Mouse (Mus musculus) G1E-ER4 (cell line): ENCODE measurements around the gene Snai1. TPM values are rescaled to one million over a fixed set of nuclear protein-coding genes. Genes with fewer than 3 reads are reported as not detected.

Source experiments
- GATA1 ChIP-seq: IDR thresholded peaks from one replicate; pipeline ENCODE4 v1.8.0; 2012; ENCODE audit warnings: low read length, inconsistent platforms
- polyA plus RNA-seq: library from polyadenylated mRNA; stranded (reverse); fragments of >175 nt; gene quantifications from 2 replicates; pipeline ENCODE4 v1.2.3, GENCODE M21; 2012

The Snai1 gene
- polyA plus RNA-seq, 1 experiment, result not detected

DNA sequence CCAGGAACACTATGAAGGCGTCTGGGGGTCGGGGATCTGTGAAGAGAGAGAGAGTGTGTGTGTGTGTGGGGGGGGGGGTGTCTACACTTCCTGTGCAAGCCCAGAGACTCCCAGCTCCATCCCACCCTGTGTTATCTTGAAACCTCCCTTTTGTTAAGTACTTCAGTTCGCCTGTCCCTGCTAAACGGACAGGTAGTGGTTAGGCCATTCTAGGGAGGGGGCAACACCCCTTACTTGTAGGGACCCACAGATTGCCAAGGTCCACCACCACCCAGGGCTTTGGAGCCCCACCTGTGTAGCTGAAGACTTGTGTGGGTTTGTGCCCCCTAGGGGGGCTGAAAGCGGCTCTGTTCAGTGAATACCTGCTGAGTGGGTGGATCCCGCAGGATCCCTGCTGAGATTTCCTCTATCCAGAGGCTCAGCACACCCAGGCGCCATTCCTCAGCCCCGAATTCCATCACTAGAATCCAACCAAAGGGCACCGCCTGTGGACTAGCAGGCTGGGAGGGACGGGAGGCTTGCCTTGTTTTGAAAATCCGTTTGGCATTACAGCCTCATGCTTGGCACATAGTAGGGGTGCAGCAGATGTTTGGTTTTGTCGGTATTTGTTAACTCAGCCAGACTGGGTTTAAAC lies 2.6 kb downstream of the Snai1 start:
- TF ChIP-seq GATA1, result no peak

DNA sequence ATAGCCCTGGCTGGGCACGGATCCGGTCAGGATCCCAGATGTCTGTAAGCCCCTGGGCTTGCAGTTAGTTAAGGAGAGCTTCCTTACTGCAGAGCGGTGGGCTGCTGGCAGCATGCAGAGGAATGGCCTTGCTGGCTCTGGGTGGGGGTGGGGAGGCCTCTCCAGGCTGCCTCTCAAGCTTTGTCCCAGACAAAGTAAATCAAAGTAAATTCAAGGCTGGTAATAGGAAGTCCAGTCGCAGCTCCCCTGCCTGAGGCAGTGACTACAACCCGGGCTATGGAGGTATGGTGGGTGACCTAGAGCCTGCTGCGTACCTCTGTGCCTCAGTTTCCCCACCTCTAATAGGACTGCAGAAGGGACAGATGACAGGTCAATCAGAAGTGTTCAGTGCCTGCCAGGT lies 3.3 kb downstream of the Snai1 start:
- TF ChIP-seq GATA1, result no peak

DNA sequence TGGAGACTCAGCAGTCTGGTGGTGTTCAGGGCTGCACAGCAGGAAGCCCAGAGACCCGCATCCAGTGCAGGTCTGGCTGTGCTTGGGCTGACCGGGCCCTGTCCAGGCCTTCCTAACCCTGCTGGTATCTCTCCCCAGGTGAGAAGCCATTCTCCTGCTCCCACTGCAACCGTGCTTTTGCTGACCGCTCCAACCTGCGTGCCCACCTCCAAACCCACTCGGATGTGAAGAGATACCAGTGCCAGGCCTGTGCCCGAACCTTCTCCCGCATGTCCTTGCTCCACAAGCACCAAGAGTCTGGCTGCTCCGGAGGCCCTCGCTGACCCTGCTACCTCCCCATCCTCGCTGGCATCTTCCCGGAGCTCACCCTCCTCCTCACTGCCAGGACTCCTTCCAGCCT lies 3.8 kb downstream of the Snai1 start:
- no peak for TF ChIP-seq GATA1

DNA sequence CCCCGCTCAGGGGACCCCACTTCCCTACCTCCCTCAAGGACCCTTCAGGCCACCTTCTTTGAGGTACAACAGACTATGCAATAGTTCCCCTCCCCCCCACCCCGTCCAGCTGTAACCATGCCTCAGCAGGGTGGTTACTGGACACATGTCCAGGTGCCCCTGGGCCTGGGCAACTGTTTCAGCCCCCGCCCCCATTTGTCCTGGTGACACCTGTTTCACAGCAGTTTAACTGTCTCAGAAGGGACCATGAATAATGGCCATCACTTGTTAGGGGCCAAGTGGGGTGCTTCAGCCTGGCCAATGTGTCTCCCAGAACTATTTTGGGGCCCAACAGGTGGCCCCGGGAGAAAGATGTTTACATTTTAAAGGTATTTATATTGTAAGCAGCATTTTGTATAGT lies 4.4 kb downstream of the Snai1 start:
- TF ChIP-seq GATA1, result no peak

DNA sequence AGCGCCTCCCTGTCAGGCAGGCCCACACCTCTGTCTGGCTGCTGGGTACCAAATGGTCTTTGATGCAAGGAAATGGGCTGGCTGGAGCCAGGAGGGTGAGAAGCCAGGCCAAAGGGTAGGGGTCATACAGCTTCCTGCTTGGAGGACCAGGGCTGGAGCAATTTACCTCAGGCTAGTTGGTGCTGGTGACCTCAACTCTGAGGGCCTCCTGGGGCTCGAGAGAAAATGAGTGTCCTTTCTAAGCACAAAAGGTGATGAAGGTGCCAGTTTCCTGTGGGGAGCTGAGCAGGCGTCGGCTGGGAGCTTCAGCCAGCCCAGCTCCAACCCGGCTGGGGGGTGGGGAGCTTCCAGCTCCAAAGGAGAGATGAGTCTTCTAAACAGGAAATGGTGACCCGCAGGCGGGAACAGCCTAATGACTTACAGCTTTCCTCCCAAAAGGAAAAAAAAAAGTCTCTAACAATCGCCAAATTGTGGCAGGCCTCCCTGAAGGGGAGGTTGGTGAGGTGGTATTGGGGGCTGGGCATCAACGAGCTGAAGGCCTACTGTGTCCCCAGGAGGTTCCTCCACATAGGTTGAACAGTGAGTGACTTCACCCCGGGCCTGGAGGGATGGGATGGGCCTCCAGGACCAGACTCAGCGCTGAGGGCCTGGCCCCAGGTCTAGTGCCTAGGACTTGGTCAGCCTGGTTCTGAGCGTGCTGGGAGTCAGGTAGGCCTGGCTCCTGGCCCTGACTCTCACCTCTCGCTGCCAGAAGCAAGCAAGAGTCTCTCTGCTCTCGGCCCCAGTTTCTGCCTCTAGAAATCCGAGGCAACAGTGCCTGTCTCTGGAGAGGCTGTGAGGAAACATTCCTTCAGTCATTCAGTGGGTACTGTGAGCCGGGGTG lies 5.4 kb downstream of the Snai1 start:
- no peak for TF ChIP-seq GATA1

DNA sequence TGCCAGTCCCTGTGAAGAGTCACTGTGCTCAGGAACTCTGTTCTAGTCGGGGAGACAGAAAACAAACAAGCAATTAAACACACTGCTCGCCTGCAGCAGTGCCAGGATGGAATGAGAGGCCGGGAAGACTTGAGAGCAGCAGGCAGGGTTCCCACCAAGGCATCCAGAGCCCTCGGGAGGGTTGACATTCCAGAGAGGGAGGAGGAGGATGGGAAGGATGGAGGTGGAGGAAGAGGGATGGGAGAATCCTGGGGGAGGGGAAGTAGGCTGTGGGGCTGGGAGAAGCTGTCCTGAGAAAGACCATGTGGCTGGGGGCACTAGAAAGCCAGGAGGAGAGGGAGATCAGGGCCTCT lies 6.0 kb downstream of the Snai1 start:
- no peak for TF ChIP-seq GATA1

DNA sequence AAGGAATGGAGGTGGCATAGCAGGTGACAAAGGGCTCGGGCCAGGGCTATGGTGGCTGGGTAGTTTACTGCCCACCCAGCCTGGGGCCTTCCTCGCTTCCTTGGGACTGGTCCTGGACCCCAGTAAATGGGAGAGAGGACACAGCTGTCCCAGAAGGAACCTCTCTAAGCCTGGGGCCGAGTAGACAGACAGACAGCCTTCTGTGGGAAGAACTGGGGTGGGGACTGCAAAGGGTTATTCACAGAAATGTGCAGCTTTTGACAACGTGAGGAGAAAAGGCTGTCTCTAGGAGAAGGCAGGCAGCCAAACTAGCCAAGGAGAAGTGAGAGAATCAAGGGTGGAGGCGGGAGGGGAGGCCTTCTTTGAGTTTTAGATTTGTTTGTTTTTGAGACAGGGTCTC lies 6.5 kb downstream of the Snai1 start:
- no peak for TF ChIP-seq GATA1

DNA sequence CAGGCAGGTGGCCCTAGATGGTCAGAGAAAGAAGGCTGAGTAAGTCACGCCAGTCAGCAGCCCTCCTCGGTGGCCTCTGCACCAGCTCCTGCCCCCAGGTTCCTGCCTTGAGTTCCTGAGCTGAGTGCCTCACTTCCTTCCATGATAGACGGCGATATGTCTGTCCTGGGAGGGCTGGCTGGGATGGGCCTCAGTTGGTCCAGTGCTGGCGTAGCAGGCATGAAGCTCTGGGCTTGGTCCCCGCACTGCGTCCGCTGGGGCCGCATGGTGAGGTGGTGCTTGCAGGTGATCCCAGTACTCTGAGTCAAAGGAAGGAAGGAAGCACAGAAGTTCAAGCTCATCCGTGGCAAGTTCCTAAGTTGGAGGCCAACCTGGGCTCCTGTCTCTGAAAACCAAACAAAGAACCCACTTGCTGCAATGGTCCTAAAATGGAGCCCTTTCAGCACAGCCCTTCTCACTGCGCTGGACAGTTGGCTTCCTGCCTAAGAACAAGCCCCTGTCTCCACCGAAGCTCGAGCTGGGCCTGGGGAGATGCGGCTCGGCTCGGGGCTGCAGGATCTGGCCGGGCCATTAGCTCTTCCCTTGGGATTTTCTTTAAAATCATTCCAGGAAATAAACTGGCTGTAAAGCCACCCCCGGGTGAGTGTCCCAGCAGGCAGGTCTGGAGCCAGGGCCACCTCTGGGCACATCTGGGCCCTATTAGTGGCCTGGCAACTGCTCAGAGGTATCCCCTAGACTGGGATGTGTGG lies 8.6 kb downstream of the Snai1 start:
- no peak for TF ChIP-seq GATA1

DNA sequence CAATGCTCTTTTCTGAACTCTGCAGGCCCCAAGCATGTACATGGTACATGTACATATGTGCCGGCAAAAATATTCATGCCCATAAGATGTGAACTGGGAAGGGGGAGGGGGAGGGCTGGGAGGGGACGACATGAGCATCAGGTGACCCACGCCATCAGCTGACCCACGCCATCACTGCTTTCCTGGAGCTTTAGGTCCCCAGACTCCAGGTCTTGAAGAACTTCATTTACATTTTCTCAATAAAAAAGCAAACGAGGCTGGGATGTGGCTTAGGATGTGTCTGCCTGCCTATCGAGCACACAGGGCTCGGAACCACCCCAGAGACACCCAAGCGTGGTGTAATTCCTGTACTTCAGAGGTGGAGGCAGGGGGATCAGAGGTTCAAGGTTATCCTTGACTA lies 9.4 kb downstream of the Snai1 start:
- TF ChIP-seq GATA1, result no peak

DNA sequence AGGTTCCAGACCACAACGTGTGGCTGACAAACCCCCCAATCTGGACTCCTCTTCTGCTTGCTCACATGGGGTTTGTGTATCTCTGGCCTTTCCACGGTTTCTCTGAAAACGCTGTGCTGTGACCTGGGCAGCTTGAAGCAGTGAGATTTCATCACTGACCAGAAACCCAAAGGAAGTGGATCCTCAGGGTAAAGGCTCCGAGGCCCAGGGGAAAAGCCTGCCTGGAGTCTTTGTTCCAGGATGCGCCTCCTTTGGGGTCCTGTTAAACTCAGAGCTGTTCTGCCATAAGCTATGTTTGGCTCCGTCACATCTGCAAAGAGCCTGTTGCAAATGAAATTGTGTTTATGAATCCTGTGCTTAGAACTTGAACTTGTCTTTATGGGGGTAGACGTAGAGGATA lies 11.0 kb downstream of the Snai1 start:
- TF ChIP-seq GATA1, result no peak

DNA sequence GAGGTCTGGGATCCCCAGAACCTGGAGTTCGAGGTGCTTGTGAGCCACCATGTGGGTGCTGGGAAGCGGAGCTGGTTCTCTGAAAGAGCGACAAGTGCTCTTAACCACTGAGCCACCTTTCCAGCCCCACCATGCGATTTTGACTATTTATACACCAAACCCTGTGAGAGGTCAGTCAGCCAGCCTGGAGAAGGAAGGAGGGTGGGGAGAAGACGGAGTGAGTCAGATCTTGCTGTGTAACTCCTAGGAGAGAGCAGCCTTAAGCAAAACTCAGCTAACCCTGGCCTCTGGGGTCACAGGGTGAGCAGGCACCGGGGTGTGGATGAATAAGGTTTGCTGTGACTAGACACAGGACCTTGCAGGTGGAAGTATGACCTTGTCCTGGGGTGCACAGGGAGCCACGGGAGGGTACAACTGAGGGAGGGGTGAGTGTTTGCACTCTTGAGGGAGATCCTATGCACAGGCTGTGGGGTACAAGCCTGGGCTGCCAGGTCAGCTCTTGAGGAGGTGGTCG lies 12.4 kb downstream of the Snai1 start:
- no peak for TF ChIP-seq GATA1

DNA sequence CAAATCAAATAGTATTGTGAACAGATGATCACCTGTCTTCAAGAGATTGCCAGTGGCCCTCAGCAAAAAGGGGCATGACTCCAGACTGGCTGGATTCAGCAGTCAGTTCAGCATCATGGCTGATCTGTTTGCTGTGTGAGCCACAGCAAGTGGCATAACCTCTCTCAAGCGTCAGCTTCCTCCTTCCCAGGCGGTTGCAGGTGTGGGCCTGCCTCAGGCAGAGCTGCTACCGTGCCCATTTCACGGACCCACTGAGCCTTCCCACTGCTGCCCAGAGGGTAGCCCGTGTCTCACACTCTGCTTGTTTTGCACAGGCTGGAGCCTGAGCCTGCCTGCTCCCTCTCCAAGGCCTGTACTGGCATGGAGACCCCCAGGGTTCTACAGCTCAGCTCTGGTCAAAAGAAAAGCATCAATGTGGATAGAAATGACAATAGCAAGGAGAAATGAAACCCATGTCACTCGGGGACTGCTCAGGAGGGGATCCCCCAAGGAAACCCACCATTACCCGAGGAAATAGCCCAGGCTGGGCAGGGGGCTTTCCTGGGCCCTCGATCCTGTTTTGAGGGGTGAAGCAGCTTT lies 13.4 kb downstream of the Snai1 start:
- no peak for TF ChIP-seq GATA1

DNA sequence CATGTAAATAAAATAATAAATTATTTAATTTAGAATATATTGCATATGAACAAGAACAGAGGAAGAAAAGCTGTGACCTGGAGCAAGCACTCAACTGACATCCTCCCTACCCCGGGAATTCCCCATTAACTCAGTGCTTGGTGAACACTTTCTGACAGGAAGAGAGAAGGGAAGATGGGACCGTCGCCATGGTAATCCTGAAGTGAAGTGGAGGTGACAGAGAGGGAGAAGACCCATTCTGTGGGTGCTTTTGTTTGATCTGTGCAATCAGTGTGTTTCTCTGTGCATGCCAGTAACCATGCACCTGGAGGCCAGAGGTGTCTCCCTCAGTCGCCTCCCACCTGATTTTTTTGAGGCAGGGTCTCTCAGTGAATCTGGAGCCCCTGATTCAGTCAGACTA lies 14.3 kb downstream of the Snai1 start:
- TF ChIP-seq GATA1, result no peak

DNA sequence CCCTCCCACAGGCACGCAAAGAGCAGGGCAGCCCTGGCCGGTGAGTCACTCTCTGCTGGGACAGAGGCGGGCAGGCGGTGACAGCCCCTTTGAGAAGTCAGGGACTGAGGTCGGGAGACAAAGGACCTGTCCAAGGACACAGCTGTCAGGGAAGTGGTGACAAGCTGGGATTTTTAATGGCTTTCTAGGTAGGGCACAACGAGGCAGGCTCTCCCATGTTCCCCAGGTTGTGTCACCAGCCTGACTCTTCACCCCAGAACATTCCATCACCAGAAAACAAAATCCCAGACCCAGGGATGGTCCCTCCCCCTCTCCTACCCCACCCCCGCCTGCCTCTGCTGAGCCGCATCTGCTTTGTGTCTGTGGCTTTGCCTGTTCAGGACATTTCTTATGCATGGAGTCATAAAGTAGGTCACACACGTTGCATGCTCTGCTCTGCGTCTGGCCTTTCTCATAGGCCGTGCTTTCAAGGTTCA lies 15.0 kb downstream of the Snai1 start:
- no peak for TF ChIP-seq GATA1

DNA sequence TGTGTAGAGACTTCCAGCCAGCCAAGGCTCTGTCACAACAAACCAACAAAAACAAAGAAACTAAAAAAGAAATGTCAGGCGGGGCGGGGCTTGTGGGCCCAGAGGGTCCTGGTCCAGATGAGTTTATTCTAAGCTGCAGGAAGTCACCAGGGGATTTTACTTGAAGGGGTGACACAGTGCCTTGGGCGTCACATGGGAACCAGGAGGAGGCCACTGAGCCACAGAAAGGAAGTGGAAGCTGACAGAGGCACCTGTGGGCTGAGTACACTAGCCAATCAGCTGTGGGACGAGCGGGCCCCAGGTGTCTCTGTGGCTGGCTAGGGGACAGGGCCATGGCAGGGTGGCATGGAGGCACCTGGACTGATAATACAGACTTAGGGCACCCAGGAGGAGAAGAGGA lies 17.8 kb downstream of the Snai1 start:
- TF ChIP-seq GATA1, result no peak

DNA sequence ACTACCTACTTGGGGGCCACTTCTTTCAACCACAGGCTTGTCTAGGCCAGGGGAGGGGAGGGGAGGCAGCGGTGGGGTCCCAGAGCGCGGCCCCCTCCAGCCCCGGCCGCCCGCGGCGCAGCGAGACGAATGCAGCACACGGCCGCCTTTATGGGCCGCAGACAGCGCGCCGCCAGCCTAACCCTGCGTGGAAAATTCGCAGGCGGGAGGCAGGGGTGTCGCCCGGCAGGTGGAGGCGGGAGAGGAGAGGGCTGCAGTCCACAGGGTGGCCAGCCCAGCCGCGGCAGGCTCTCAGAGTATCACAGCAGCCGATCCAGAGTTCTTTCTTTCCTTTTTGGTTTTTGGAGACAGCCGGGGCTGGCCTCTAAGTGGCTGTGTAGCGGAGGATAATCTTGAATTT lies 21.4 kb downstream of the Snai1 start:
- TF ChIP-seq GATA1, result no peak
